Mouse (Mus musculus) c-Kit-negative CD71-positive TER-119-positive erythroid progenitor cells, embryonic 14.5 days (primary cell): ENCODE measurements around the gene Ces1d.

Source experiments
- DNase-seq: peaks from one replicate; pipeline ENCODE4 v3.0.0-alpha.2; 2013; ENCODE audit warnings: low read depth, low spot score

Gene Ces1d

GRCm38 (mm10) chr8:93140696-93141095 is 56.9 kb downstream of the Ces1d start:
- DNase-seq, result no peak

- DNase-seq, result no peak
Observed at GRCm38 (mm10) chr8:93132196-93132595, 65.4 kb downstream of the Ces1d start.

GRCm38 (mm10) chr8:93131233-93131980 is 66.2 kb downstream of the Ces1d start, which contains the start of gene Ces1c:
Gene Ces1c (minus strand): TSS chr8:93131283.
- no peak for DNase-seq

- no peak for DNase-seq
Observed at GRCm38 (mm10) chr8:93126476-93126875, 71.2 kb downstream of the Ces1d start.

- DNase-seq, result no peak
Observed at GRCm38 (mm10) chr8:93122005-93122404, 75.6 kb downstream of the Ces1d start.
